Mouse (Mus musculus): ENCODE measurements around the gene Cacnb3.

The Cacnb3 gene

GRCm38 (mm10) chr15:98675634-98676250 lies 45.1 kb downstream of the Cacnb3 start:
- DNase-seq (ENCODE audit: low read depth) = peak; percentile 30

GRCm38 (mm10) chr15:98676471-98676870 lies 45.8 kb downstream of the Cacnb3 start:
- DNase-seq (ENCODE audit: low read depth) = peak; percentile 56

- DNase-seq (ENCODE audit: low read depth) = peak; percentile 86
Measured at GRCm38 (mm10) chr15:98676940-98677728, 46.5 kb downstream of the Cacnb3 start, which contains the start of gene Rnd1. Gene Rnd1, minus strand, starts transcription at chr15:98677461.

- DNase-seq (ENCODE audit: low read depth) = no peak
Measured at GRCm38 (mm10) chr15:98677977-98678376, 47.3 kb downstream of the Cacnb3 start.

GRCm38 (mm10) chr15:98680660-98681059 lies 50.0 kb downstream of the Cacnb3 start:
- no peak for DNase-seq (ENCODE audit: low read depth)

GRCm38 (mm10) chr15:98681633-98682032 lies 51.0 kb downstream of the Cacnb3 start:
- no peak for DNase-seq (ENCODE audit: low read depth)

GRCm38 (mm10) chr15:98683177-98683576 lies 52.5 kb downstream of the Cacnb3 start:
- DNase-seq (ENCODE audit: low read depth) = no peak

- DNase-seq (ENCODE audit: low read depth) = no peak
Measured at GRCm38 (mm10) chr15:98683746-98684145, 53.1 kb downstream of the Cacnb3 start.

GRCm38 (mm10) chr15:98685926-98686325 lies 55.3 kb downstream of the Cacnb3 start:
- no peak for DNase-seq (ENCODE audit: low read depth)

GRCm38 (mm10) chr15:98689682-98690081 lies 59.0 kb downstream of the Cacnb3 start:
- no peak for DNase-seq (ENCODE audit: low read depth)

GRCm38 (mm10) chr15:98691486-98692147 lies 61.0 kb downstream of the Cacnb3 start:
- DNase-seq (ENCODE audit: low read depth) = no peak

- DNase-seq (ENCODE audit: low read depth) = no peak
Measured at GRCm38 (mm10) chr15:98692171-98692715, 61.6 kb downstream of the Cacnb3 start.
